Mouse (Mus musculus) kidney, adult 18-20 months (tissue): Measurements from ENCODE around the gene Fabp2.

ENCODE experiments used
- DNase-seq: peaks from one replicate; pipeline ENCODE4 v3.0.0; 2021

Gene Fabp2

DNA sequence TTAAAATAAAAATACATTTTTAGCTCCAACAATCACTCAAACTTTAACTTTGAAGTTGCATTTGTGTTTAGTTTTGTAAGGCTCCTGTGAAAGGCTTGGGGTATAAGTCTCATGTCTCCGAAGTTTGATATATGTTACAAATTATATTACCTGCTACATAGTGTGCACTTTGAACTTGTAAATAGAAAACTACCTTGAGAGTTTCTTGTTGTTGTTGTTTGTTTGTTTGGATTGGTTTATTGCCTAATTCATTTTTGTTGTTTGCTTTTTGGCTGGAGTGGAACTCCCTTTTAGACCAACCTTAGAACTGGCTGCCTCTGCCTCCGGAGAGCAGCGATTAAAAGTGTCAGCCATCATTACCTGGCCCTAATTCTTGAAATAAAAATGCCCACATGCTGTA, at the start of gene Fabp2:
Fabp2 (plus strand) TSS at position 301 of the 400 bp plus-strand sequence.
- DNase-seq: no peak

DNA sequence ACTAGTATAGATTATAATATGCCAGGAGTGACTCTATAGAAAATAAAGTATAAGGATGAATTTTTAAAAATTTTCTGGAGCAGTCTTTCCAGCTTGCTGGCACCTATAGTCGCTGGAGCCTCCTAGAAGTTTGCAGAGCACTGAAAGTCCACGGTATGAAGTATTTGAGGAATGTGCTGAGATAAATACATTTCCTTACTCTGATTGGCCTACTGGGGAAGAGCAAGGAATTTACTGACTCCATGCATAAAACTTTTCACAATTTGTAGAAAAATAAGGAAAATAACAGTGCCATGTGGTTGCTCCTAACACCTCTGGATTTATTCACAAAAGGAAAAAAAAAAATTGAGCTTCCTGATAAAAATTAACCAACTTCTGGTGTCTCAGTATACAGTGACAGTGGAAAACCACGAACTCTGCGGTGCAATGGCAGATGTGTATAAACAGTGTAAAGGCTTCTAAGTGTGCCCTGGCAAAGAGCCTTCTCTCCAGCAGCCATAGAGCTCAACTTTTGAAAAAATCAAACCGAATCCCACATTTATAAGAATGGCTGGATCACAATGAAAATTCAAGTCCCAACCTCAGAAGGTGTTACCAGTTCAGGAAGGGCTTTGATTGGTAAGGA, 46.4 kb upstream of the Fabp2 start:
- no peak for DNase-seq

DNA sequence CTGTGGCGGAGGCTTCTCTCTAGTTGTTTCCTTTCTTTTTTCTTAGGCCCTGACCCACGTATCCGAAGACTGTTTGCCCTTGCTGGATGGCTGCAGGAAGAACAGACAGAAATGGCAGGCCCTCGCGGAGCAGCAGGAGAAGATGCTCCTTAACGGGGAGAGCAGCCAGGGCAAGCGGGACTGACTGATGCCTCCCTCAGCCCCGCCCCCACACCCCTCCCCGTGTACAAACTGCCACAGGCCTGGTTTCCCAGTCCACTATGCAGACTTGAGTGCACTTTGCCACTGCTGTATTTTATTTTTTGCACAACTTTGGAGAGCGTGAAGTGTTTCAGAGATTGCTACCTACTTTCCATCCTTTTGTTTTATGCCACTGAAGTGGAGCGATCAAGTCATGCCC, 39.7 kb upstream of the Fabp2 start:
- DNase-seq: no peak

DNA sequence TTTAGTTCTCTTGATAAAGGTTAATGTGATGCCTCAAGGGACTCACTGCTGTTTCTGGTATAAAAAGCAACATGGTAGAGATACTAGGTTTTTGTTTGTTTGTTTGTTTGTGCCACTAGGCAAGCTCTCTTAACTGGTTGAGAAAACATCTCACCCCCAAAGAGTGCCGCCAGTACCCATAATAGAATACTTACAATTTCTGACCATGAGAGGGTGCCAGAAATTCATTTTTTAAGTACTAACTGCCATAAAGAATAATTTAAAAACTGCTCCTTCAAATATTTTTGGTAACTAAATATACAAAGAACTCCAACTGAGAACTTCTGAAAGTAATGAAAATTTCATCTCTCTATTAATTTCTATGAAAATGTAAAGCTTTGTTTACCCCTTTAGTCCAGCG, 35.0 kb upstream of the Fabp2 start:
- DNase-seq: no peak

DNA sequence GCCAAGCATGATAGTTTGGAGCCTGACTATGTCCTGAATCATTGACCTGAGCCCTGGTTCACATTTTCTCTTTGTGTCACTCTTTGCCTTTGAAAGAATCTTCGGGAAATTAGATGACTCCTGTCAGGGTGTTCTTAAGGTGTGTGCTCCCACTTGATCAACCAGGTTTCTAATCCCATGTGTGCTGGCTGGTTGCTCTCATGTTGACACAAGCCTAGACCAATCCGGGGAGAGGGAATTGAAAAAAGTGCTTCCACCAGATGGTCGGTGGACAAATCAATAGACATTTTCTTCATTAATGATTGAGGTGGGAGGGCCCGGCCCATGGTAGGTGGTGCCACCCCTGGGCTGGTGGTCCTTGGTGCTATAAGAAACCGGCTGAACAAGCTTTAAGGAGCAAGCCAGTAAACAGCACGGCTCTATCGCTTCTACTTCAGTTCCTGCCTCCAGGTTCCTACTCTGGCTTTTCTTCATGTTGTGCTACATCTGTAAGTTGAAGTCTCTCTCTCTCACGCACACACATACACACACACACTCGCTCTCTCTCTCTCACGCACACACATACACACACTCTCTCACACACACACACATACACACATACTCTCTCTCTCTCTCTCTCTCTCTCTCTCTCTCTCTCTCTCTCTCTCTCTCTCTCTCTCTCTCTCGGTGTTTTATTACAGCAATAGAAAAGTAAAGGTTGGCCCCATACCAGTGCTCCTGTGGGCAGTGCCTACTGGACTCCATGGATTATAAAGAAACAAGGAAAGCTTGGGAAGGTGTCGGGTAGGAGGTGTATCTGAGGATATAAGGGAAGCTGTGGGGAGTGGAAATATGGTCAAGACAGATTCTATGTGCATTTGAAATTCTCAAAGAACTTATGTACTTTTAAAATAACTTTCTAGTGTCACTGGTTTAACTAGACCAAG, 34.0 kb upstream of the Fabp2 start:
- DNase-seq: no peak

DNA sequence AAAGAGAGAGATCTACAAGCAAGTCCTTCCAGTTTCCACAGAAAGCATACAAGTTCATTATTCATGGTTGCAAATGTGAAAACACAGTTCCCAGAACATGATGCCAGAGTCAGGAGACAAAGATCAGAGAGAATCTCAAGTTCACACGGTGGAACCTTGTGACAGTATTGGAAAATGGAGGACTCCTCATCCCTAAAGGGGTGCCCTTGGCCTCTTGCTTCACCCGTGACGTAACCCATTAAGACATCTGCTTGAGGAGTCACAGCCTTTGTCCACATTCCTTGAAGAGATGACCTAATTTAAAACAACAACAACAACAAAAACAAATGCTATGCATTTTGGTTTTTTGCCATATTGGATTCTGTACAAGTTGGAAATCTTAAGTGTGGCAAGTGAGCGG, 29.8 kb upstream of the Fabp2 start:
- no peak for DNase-seq

DNA sequence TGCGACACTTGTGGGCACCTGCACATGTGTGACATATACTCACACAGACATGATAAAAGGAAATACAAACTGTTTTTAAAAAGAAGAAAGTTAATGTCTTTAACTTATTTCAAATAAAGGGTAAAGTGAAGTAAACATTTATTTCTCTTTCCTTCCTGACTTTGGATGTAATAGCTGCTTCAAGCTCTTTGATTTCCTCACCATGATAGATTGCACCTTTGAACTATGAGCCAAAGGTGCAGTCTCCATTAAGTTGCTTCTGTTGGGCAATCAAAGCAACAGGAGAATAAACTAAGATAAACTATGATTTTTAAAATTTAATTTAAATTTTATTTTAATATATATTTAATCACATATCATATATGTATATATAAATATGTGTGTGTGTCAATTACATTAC, 26.6 kb upstream of the Fabp2 start:
- no peak for DNase-seq

DNA sequence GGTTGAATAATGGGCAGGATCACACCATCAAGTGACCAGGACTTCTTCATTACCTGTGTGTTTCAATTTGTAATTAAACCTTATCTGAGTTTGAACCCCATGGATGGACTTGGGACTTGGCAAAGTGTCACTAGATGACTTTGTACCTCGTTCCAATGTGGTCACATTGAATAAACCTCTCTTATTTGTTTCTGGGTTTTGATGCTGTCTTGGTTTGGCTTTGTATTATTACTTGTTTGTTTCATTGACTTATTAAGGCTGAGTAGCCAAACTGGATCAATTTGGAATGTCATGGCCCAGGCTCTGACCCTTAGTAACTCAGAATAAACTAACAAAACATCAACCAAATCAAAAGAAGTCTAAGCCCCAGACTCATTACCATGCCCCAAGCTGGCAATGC, 23.3 kb upstream of the Fabp2 start:
- DNase-seq: no peak

DNA sequence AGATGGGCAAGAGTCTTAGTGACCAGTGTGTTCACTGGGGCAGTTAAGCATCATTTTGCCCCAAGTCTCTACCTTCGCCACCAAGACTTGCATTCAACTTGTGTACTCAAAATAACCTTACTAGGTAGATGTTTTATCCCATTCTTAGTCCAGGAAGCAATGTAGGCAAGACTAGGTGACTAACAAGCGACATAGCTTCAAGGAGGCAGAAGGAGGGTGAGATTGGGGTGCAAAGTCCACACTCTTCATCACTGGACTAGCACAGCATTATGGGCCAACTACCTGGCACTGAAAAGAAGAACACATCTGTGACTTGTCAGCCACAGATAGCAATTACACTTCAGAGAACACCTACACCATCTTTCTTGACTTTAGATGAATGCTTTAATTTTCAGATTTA, 18.0 kb upstream of the Fabp2 start:
- no peak for DNase-seq

DNA sequence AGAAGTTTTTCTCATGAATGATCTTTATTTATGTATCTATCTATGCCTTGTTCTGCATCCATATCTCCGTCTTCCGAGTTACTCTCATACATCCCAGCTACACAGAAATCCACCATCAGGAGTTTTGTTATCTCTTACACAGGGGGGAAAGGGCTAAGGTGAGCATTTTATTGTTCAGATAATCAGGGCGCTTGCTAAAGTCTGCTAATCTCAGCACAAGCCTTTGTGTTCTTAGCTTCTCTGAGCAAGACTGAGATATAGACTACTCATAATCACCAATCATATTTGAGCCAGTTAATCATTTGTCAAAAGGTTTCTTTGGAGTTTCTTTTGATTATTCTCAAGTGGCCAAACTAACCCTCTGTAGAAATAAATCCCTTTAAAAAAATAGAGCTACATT, 17.3 kb upstream of the Fabp2 start:
- DNase-seq: no peak

DNA sequence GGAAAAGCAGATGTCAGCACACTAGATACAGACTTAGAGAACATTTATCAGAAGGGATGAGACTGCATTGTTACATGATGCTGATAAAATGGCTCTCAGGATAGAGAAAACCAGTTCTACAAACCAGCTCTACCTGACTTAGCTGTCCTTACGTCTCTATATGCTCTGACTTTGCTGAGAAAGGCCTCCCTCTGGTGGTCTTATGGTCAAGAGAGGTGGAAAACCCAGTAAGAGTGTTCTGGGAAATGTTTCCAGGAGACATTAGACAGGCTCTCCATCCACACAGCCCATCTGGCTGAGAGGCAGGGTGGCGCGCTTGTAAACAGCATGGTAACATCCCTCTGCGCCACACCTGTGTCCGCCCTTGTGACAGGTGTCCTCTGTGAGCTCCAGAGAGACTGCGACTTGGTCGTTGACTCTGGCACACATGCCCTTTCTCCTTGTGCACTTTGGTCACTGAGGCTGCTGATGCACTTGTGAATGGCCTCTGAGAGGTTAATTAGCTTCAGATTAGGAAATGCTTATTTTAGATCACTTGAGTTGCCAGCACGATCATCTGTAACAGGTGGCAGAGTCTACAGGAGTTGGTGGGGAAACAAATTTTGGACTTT, 16.1 kb upstream of the Fabp2 start:
- no peak for DNase-seq

DNA sequence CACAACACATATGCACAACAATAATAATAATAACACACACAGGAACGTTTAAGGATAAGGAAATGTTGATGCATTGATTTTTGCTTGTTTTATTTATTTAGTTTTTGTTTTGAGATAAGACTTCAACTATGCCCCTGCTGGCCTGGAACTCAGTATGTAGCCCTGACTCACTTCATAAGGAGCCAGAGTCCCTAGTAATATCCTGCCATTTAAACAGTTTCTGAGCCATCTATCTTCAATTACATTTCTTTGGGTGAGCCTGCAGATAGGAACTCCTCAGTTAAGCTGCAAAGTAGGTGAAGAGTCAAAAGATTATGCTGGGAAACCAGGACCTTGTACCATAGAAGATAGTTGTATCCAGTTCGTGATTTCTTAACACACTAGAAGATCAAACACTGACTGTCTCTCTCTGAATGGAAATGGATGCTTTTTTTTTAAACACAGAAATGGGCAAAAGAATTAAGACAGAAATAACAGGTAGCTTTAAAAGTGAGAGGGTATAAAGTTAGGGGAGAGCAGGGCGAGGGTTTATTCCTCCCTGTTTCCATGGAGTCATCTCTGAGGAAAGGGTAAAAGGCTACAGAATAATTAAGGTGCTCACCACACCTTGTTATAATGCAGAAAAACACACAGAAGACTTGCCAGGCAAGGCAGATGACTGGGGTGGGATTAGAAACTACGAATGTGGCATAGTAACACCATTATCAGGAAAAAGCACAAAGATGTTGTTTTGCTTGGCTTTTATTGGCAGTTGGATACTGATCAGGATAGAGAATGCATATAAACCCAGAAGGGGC, 7.2 kb upstream of the Fabp2 start:
- no peak for DNase-seq

DNA sequence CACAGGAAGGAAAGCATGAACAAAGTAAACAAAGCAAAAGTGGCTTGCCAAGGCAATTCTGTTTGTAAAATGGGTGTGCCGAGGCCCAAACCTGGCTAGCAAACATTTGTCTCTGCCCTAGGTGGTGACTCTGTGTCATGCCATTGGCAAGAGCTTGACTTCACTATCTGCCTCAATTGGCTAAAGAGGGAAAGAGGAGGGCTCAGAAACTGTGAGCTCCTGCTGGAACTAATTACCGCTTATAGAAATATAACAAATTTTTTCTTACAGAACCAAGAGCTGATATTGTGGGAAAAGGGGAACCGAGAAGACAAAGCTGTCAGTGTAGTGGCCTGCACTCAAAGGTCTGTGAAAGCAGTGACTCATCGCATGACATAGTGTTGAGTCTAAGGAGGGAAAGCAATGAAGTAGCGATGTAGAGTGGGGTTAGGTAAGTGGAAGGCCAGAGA, 6.5 kb upstream of the Fabp2 start:
- DNase-seq: no peak

DNA sequence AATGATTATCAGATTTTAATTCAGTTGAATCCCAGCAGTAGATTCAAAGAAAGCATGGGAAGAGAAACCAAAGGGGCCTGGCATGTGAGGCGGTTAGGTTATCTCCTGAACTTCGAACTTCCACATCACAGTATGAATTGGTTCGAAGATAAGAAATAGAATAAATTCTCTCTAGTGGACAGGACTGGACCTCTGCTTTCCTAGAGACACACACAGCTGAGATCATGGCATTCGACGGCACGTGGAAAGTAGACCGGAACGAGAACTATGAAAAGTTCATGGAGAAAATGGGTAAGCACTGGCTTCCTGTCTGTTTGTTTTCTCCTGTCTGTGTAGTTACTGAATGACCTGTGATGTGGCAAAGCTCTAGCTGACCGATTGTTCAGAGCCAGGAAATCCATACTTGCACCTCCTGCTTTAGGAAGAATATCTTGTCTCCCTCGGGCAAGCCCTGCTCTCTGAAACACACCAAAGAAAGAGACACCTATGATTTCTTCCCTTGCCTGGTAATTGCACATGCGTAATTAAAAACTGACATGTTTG, 388 bp downstream of the Fabp2 start:
- no peak for DNase-seq

DNA sequence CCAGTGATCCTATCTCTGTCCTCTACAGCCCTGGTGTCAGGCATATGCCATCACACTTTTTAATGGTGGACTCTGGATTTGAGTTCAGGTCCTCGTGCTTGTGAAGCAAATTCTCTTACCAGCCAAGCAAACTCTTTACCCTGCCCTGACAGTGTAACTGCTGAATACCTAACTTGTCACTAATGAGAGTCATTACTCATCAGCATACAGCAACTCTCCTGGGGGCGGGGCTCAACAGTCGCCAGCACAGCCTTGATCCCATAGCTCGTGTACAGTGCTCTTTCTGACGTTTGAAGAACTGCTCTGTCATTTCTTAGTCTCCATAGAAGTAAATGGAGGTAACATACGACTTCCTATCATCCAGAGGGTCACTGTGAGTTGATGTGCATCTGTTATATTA, 3.4 kb downstream of the Fabp2 start:
- no peak for DNase-seq

DNA sequence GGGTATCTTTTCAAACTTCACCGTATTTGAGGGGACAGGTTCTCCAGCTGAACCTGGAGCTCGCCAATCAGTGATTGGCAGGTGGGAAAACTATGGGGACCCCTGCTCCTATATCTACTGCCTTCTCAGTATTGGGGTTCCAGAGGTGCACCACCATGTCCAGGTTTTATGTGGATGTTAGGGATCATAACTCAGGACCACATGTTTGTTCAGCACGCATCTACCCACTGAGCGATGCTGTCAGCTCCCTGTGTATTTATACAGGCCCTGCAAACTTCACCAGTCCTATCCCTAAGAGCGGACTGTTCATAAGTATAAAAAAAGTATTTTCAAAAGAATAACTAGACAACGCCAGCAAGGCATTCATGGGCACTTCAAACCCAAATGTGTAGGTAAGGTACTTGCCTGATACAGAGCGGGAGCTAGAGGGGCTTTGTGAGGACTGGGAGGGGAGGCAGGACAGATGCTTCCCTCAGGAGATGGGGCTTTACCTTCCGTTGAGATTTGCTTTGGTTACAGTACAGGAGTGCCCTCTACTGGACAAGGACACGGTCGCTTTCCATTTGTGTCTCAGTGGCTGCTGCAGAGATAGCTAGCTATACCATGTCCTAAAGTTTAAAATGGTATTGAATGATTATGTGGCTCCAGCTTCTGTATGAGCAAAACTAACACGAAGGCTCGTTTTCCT, 9.0 kb downstream of the Fabp2 start:
- peak; percentile 31 for DNase-seq

DNA sequence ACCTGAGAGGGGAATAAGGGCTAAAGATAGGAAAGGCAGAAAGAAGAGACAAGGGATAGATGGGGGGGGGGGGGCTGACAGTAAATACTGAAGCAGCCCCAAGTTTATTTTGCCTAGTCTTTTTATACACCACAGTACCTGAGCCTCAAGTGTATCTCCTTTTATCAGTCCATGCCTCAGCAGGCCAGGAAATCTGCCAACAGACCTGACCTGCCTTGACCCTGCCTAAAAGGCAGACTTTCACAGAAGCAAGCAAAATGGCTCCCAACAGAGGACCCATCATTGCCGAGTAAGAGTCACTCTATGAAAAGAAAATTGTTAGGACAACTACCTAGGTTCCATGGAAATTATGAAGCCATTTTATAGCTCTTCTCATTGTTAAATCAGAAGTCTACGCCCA, 13.0 kb downstream of the Fabp2 start:
- DNase-seq: no peak

DNA sequence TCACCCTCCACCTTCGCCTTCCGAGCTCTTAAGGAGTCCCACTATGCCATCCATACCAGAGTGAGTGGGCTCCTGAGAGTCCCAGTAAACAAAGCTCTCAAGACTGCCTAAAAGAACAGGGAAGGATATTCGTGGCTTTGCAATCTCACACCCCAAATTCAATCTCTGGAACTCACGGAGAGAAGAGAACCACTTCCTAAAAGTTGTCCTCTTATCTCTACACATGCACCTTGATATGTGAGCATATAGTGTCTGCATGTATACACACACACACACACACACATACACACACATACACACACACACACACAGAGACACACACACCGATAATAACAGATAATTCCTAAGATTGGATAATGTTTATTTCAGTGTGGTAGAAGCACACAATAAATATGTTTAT, 20.6 kb downstream of the Fabp2 start:
- DNase-seq: no peak

DNA sequence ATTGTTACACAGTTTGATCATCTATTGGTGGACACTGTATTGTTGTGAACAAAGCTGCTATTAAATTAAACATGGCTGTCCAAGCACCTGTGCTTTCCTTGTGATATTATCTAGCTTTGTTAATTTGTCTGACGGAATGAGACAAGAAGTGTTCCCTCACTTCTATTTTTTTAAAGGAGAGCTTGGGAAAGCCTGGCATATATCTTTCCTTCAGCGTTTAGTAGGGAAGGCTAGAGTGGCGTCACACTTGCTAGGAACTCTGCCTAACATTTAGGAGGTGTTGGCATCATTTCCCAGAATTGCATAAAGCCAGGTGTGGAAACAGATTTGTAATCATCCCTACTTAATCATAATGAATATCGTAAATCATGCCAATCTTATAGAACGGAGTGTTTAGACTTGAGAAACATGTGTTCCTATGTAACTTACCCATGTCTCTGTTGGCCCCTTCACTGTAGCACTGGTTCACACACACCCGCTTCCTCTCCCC, 21.4 kb downstream of the Fabp2 start:
- no peak for DNase-seq

DNA sequence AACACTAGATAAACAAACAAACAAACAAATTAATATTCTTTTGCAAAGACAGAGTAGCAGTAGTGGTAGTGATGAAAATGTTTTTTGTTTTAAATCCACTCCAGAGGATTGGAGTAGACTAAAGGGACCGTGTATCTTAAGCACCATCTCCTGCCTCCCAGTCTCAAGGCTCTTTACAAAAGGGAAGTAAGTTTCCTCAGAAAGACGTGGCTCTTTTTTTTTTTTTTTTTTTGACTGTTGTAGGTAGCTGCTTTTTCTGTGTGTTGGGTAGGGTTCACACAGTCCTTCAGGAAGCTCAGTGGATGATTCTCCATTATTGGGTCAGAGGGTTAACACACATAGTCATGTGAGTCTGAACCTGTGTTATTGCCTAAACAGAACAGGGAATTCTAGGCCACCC, 23.8 kb downstream of the Fabp2 start:
- DNase-seq: no peak

DNA sequence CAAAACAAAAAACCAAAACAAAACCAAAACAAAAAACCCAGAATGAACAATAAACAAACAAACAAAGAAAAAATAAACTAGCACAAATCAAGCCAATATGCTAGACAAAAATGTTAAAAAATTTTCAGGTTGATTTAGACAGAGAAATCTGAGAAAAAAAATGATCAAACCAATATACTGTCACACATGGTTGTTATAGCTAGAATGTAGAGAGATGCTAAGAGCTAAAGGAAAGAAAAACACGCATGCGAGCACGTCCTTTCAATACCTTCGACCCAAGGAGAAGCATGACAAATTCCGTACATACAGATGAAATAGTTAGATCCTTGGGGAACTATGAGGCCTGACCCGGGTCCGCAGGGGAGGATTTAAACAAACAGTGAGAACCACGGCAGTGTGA, 24.4 kb downstream of the Fabp2 start, which contains the start of gene Gm10959:
Gm10959 (minus strand) TSS at position 101 of the 400 bp plus-strand sequence.
- no peak for DNase-seq
